In genomic region chr6:64727751-64728403, GRCm38 (mm10) we compare ENCODE assay signal across 8 mouse cellular contexts. TPM values are rescaled to one million over a fixed set of nuclear protein-coding genes. Genes with fewer than 3 reads are reported as not detected.
DNase-seq lines count a peak whose midpoint lies in the region; ATAC-seq and TF ChIP-seq lines count a peak whose summit lies in the region.

No protein-coding gene starts in this region.

- ATAC-seq in forebrain, embryonic 12.5 days (ENCODE audit: low FRiP score): peak; percentile 55; the same call in 1 of the 2 replicates
- ATAC-seq in lung, embryonic 14.5 days (ENCODE audit: insufficient read depth): peak; percentile 56; the same call in 1 of the 2 replicates

- H3K27me3 ChIP-seq in forebrain, embryonic 12.5 days: peaks cover 59% of the 10 kb centered on the region
- peaks cover 5% of the 10 kb centered on the region; the same call in 1 of the 2 replicates for H3K27me3 ChIP-seq in kidney, adult 2 months (replicated peaks; ENCODE audit: control insufficient read depth, insufficient read depth, low read length)
- H3K27me3 ChIP-seq in lung, embryonic 14.5 days (ENCODE audit: insufficient read depth, low read length): peaks cover 61% of the 10 kb centered on the region
- H3K27me3 ChIP-seq in small intestine, adult 2 months (ENCODE audit: control insufficient read depth, insufficient read depth, low read length): peaks cover 33% of the 10 kb centered on the region

- peak overlapping the region; percentile 42 for H3K4me3 ChIP-seq in forebrain, embryonic 12.5 days (replicated peaks)
- H3K4me3 ChIP-seq in kidney, adult 2 months (ENCODE audit: insufficient read depth, low read depth, low read length): peak overlapping the region; percentile 16
- H3K4me3 ChIP-seq in lung, embryonic 14.5 days (ENCODE audit: low read depth, low read length): peak overlapping the region; percentile 39
- peak overlapping the region; percentile 49 for H3K4me3 ChIP-seq in small intestine, adult 2 months (ENCODE audit: low read depth, low read length)

- TF ChIP-seq CTCF in kidney, adult 2 months (conservative IDR thresholded peaks at IDR 0.05; ENCODE audit: insufficient read depth, insufficient read length, low read depth, low read length): no peak
- no peak for TF ChIP-seq CTCF in lung, embryonic 14.5 days (IDR thresholded peaks at IDR 0.05; ENCODE audit: low read depth)
- no peak for TF ChIP-seq CTCF in small intestine, adult 2 months (IDR thresholded peaks at IDR 0.05; ENCODE audit: extremely low read depth, insufficient read length, insufficient replicate concordance, low read depth, low read length)

- no peak for TF ChIP-seq POLR2A in kidney, adult 2 months (IDR thresholded peaks at IDR 0.05; ENCODE audit: low read depth, low read length)
- no peak for TF ChIP-seq POLR2A in small intestine, adult 2 months (IDR thresholded peaks at IDR 0.05; ENCODE audit: low read depth, low read length)

- H3K36me3 ChIP-seq in forebrain, embryonic 12.5 days (replicated peaks): no peaks in the 10 kb centered on the region
- no peaks in the 10 kb centered on the region for H3K36me3 ChIP-seq in kidney, adult 2 months (ENCODE audit: control insufficient read depth, insufficient read depth, low read length)
- no peaks in the 10 kb centered on the region for H3K36me3 ChIP-seq in lung, embryonic 14.5 days (ENCODE audit: insufficient read depth)
- H3K36me3 ChIP-seq in small intestine, adult 2 months (ENCODE audit: control insufficient read depth, insufficient read depth, low read length): no peaks in the 10 kb centered on the region

- no peaks in the 10 kb centered on the region for H3K9me3 ChIP-seq in forebrain, embryonic 12.5 days
- no peaks in the 10 kb centered on the region for H3K9me3 ChIP-seq in lung, embryonic 14.5 days (ENCODE audit: low read depth, low read length)

- under 1% methylated on average over 29 of the region's 29 CpGs for WGBS in forebrain, embryonic 12.5 days
- under 1% methylated on average over 29 of the region's 29 CpGs for whole genome bisulfite sequencing in kidney, adult 2 months
- WGBS in lung, embryonic 14.5 days: under 1% methylated on average over 29 of the region's 29 CpGs
- WGBS in small intestine, adult 2 months: under 1% methylated on average over 29 of the region's 29 CpGs

- H3K9ac ChIP-seq in forebrain, embryonic 12.5 days: no peak overlapping the region
- H3K9ac ChIP-seq in lung, embryonic 14.5 days: no peak overlapping the region

- no peak overlapping the region for H3K27ac ChIP-seq in forebrain, embryonic 12.5 days
- no peak overlapping the region for H3K27ac ChIP-seq in kidney, adult 2 months (ENCODE audit: insufficient read depth, low read depth, low read length)
- no peak overlapping the region for H3K27ac ChIP-seq in lung, embryonic 14.5 days (ENCODE audit: low read depth)
- H3K27ac ChIP-seq in small intestine, adult 2 months (ENCODE audit: insufficient read depth, low read depth, low read length): peak overlapping the region; percentile 6; the same call in 1 of the 2 replicates

- DNase-seq in testis, postnatal 14 days (ENCODE audit: low spot score): peak; percentile 11
- no peak for DNase-seq in testis, postnatal 10 days (ENCODE audit: low spot score)
- DNase-seq in kidney, adult 2 months: peak; percentile 49
- peak; percentile 38 for DNase-seq in lung, embryonic 14.5 days
- DNase-seq in frontal cortex, adult 2 months (ENCODE audit: extremely low spot score in 1 of 2, low spot score in 1 of 2): no peak
- no peak for DNase-seq in right cerebral cortex, postnatal 25 days

- H3K4me2 ChIP-seq in forebrain, embryonic 12.5 days: peak overlapping the region; percentile 85
- peak overlapping the region; percentile 78 for H3K4me2 ChIP-seq in lung, embryonic 14.5 days

- peaks cover 29% of the 10 kb centered on the region for H3K4me1 ChIP-seq in forebrain, embryonic 12.5 days
- 0 out of 2 replicates have a peak, but pooled peaks cover 4% of the 10 kb centered on the region for H3K4me1 ChIP-seq in kidney, adult 2 months (ENCODE audit: control insufficient read depth, insufficient read depth, low read length)
- peaks cover 4% of the 10 kb centered on the region; the same call in 1 of the 2 replicates for H3K4me1 ChIP-seq in lung, embryonic 14.5 days (ENCODE audit: insufficient read depth)
- peaks cover 11% of the 10 kb centered on the region for H3K4me1 ChIP-seq in small intestine, adult 2 months (ENCODE audit: control insufficient read depth, insufficient read depth, insufficient read length, low read length)

RNA-seq across cellular contexts. Expression of gene Atoh1, which starts 1.0 kb away (rescaled TPM):
- polyA plus RNA-seq in forebrain, embryonic 12.5 days (2016; fragmentation: Nextera tagmentation; extraction: Ambion mirVana): 0.09 TPM in 1 of 2 replicates, not detected in the other
- polyA plus RNA-seq in kidney, adult 2 months (2012; rRNA removed): not detected in 2 replicates
- not detected in 2 replicates for polyA plus RNA-seq in lung, embryonic 14.5 days (2014; fragmentation: Nextera tagmentation; extraction: Ambion mirVana)
- 8.2 and 26.8 TPM in 2 replicates for polyA plus RNA-seq in small intestine, adult 2 months (2012; rRNA removed)
- polyA plus RNA-seq in frontal cortex, adult 2 months (2012; rRNA removed): not detected in 2 replicates

Comparison
In these comparisons a context has a peak if more than half of its experiments do, and no peak if none do; other contexts are left out.
1. DNase-seq: peak in testis, postnatal 14 days (single experiment), kidney, adult 2 months (single experiment) and lung, embryonic 14.5 days (single experiment); none in testis, postnatal 10 days (single experiment), frontal cortex, adult 2 months (0 of 2) and right cerebral cortex, postnatal 25 days (single experiment).
2. Peak in every context shown above with its lines, with median percentiles within 50 percentile points of each other: H3K4me3 ChIP-seq.